8 mouse cellular contexts compared by ENCODE assay signal in genomic region chr4:131837872-131838524, GRCm38 (mm10). TPM values are rescaled to one million over a fixed set of nuclear protein-coding genes. Genes with fewer than 3 reads are reported as not detected.
A peak's percentile ranks its signal among the peaks of the same experiment; 100 is the strongest.
DNase-seq lines count a peak whose midpoint lies in the region; ATAC-seq and TF ChIP-seq lines count a peak whose summit lies in the region.

Gene Ptpru, minus strand, starts transcription at chr4:131838288.

- peak; percentile 31 for DNase-seq in 416B (ENCODE audit: low read depth)
- DNase-seq in forebrain, embryonic 10.5 days (ENCODE audit: extremely low spot score, low spot score) = peak; percentile 86
- DNase-seq in kidney, postnatal 14 days = peak; percentile 94
- peak; percentile 72 for DNase-seq in liver, embryonic 13.5 days
- DNase-seq in neural tube, embryonic 10.5 days (ENCODE audit: extremely low spot score, low spot score) = peak; percentile 95

- under 1% methylated on average over 72 of the region's 72 CpGs for WGBS in bone marrow, adult 2 months
- WGBS in forebrain, embryonic 10.5 days = under 1% methylated on average over 72 of the region's 72 CpGs
- under 1% methylated on average over 51 of the region's 72 CpGs for WGBS in heart, embryonic 14.5 days
- under 1% methylated on average over 54 of the region's 72 CpGs for WGBS in liver, embryonic 13.5 days (ENCODE audit: insufficient replicate concordance)
- WGBS in stomach, embryonic 15.5 days = under 1% methylated on average over 69 of the region's 72 CpGs

- TF ChIP-seq CTCF in bone marrow, adult 2 months (IDR thresholded peaks at IDR 0.05; ENCODE audit: control insufficient read depth, insufficient read depth, low read length) = peak; percentile 82

- peaks cover 6% of the 10 kb centered on the region for H3K4me1 ChIP-seq in bone marrow, adult 2 months (ENCODE audit: control insufficient read depth, insufficient read depth, low read length)
- peaks cover 61% of the 10 kb centered on the region for H3K4me1 ChIP-seq in forebrain, embryonic 10.5 days
- H3K4me1 ChIP-seq in heart, embryonic 14.5 days (ENCODE audit: control insufficient read depth in 2 of 2, insufficient read depth in 2 of 2, low read length in 2 of 2) = peaks cover 7 to 8% of the 10 kb centered on the region in 2 experiments; a peak in 3 of 4 replicates
- peaks cover 51% of the 10 kb centered on the region for H3K4me1 ChIP-seq in liver, embryonic 13.5 days (replicated peaks)
- H3K4me1 ChIP-seq in stomach, embryonic 15.5 days = peaks cover 19% of the 10 kb centered on the region; the same call in 1 of the 2 replicates

- H3K27me3 ChIP-seq in forebrain, embryonic 10.5 days (ENCODE audit: poor library complexity, severe bottlenecking) = peaks cover 76% of the 10 kb centered on the region
- H3K27me3 ChIP-seq in heart, embryonic 14.5 days (ENCODE audit: control insufficient read depth, insufficient read depth, low read length) = peaks cover 62% of the 10 kb centered on the region
- H3K27me3 ChIP-seq in liver, embryonic 13.5 days = peaks cover 87% of the 10 kb centered on the region
- peaks cover 20% of the 10 kb centered on the region for H3K27me3 ChIP-seq in stomach, embryonic 15.5 days (replicated peaks)

- no peaks in the 10 kb centered on the region for H3K36me3 ChIP-seq in forebrain, embryonic 10.5 days (replicated peaks)
- no peaks in the 10 kb centered on the region for H3K36me3 ChIP-seq in heart, embryonic 14.5 days (ENCODE audit: control insufficient read depth, insufficient read depth, low read length)
- H3K36me3 ChIP-seq in liver, embryonic 13.5 days = no peaks in the 10 kb centered on the region
- no peaks in the 10 kb centered on the region for H3K36me3 ChIP-seq in stomach, embryonic 15.5 days

- H3K9me3 ChIP-seq in forebrain, embryonic 10.5 days = no peaks in the 10 kb centered on the region
- H3K9me3 ChIP-seq in heart, embryonic 14.5 days (ENCODE audit: control insufficient read depth, low read length) = no peaks in the 10 kb centered on the region
- H3K9me3 ChIP-seq in liver, embryonic 13.5 days (replicated peaks) = no peaks in the 10 kb centered on the region
- no peaks in the 10 kb centered on the region for H3K9me3 ChIP-seq in stomach, embryonic 15.5 days

- peak within 1 kb of the TSS; percentile 76 for H3K9ac ChIP-seq in heart, embryonic 14.5 days (ENCODE audit: low read length)
- peak within 1 kb of the TSS; percentile 76 for H3K9ac ChIP-seq in liver, embryonic 13.5 days
- peak within 1 kb of the TSS; percentile 47 for H3K9ac ChIP-seq in stomach, embryonic 15.5 days

- no peak for TF ChIP-seq POLR2A in bone marrow, adult 2 months (IDR thresholded peaks at IDR 0.05; ENCODE audit: borderline replicate concordance, control insufficient read depth, low read depth, low read length)

- peak within 1 kb of the TSS; percentile 66 for H3K4me3 ChIP-seq in bone marrow, adult 2 months (replicated peaks; ENCODE audit: control insufficient read depth, low read depth, low read length)
- peak within 1 kb of the TSS; percentile 84 for H3K4me3 ChIP-seq in forebrain, embryonic 10.5 days
- H3K4me3 ChIP-seq in heart, embryonic 14.5 days (ENCODE audit: control insufficient read depth in 1 of 2, insufficient read depth in 1 of 2, low read depth in 1 of 2, low read length in 2 of 2) = peak within 1 kb of the TSS; percentile 52 to 67
- H3K4me3 ChIP-seq in liver, embryonic 13.5 days (replicated peaks) = peak within 1 kb of the TSS; percentile 67
- peak within 1 kb of the TSS; percentile 63 for H3K4me3 ChIP-seq in stomach, embryonic 15.5 days (replicated peaks)

- H3K27ac ChIP-seq in bone marrow, adult 2 months (ENCODE audit: control insufficient read depth, insufficient read depth, low read depth, low read length, poor library complexity) = no peak within 1 kb of the TSS; the same call in 1 of the 2 replicates
- H3K27ac ChIP-seq in forebrain, embryonic 10.5 days = peak within 1 kb of the TSS; percentile 87
- H3K27ac ChIP-seq in heart, embryonic 14.5 days (replicated peaks in 1 of 2; ENCODE audit: control insufficient read depth in 1 of 2, insufficient read depth in 1 of 2, low read depth in 2 of 2, low read length in 2 of 2) = no peak within 1 kb of the TSS
- no peak within 1 kb of the TSS for H3K27ac ChIP-seq in liver, embryonic 13.5 days
- no peak within 1 kb of the TSS for H3K27ac ChIP-seq in stomach, embryonic 15.5 days

- peak; percentile 62 for ATAC-seq in heart, embryonic 14.5 days (ENCODE audit: insufficient number of reproducible peaks, insufficient read depth, low FRiP score, low read depth)
- peak; percentile 75 for ATAC-seq in liver, embryonic 13.5 days (ENCODE audit: low read depth)
- ATAC-seq in stomach, embryonic 15.5 days (ENCODE audit: insufficient read depth, low FRiP score, low read depth) = peak; percentile 72

- peak within 1 kb of the TSS; percentile 100 for H3K4me2 ChIP-seq in heart, embryonic 14.5 days (ENCODE audit: low read length)
- H3K4me2 ChIP-seq in liver, embryonic 13.5 days = peak within 1 kb of the TSS; percentile 91
- H3K4me2 ChIP-seq in stomach, embryonic 15.5 days = peak within 1 kb of the TSS; percentile 100

RNA-seq across cellular contexts. Expression of gene Ptpru, which starts in this region (rescaled TPM):
- 8.9 and 15.1 TPM in 2 replicates for polyA plus RNA-seq in bone marrow, adult 2 months (2011; ENCODE audit: insufficient read depth, insufficient read length, low replicate concordance, missing spikeins)
- polyA plus RNA-seq in forebrain, embryonic 10.5 days (2016; fragmentation: Nextera tagmentation; extraction: Ambion mirVana) = 26.5 and 27.0 TPM in 2 replicates
- 1.2 and 1.5 TPM in 2 replicates for polyA plus RNA-seq in heart, embryonic 14.5 days (2014; fragmentation: Nextera tagmentation; extraction: Ambion mirVana)
- 2.1 and 2.7 TPM in 2 replicates for polyA plus RNA-seq in liver, embryonic 13.5 days (2015; fragmentation: Nextera tagmentation; extraction: Ambion mirVana)
- 10.5 and 12.6 TPM in 2 replicates for polyA plus RNA-seq in stomach, embryonic 15.5 days (2015; fragmentation: Nextera tagmentation; extraction: Ambion mirVana)

Comparison
In these comparisons a context has a peak if more than half of its experiments do, and no peak if none do; other contexts are left out.
1. DNase-seq: peak in every context shown above with its lines; median percentile 95 in neural tube, embryonic 10.5 days; 94 in kidney, postnatal 14 days; 86 in forebrain, embryonic 10.5 days; 72 in liver, embryonic 13.5 days; 31 in 416B.